Mouse (Mus musculus) lung, embryonic 16.5 days (tissue): Measurements from ENCODE around the gene Zfp174. TPM values are rescaled to one million over a fixed set of nuclear protein-coding genes. Genes with fewer than 3 reads are reported as not detected.
A peak's percentile ranks its signal among the peaks of the same experiment; 100 is the strongest.
"Not testable (repeated sequence)": the region's sequence is repeated elsewhere in the genome, so short reads cannot be mapped to it uniquely, and the experiment has no call there.

ENCODE experiments used
- ATAC-seq: fragments of 200-750 bp; cut with Nextera tagmentation; 2 replicates; pipeline ENCODE4 v1.8.0; 2017; ENCODE audit warnings: low read depth, mild to moderate bottlenecking, moderate library complexity
- H3K27ac ChIP-seq: fragments of 300-500 bp; sonication (generic); 2 replicates; pipeline ENCODE4 v1.5.1; 2014; ENCODE audit warnings: mild to moderate bottlenecking, control low read depth, low read length
- H3K27me3 ChIP-seq: fragments of 300-500 bp; sonication (generic); 2 replicates; pipeline ENCODE4 v1.6.1; 2014; ENCODE audit warnings: low read depth, low read length, mixed read lengths; ENCODE audit not compliant: control insufficient read depth, insufficient read depth
- H3K36me3 ChIP-seq: fragments of 300-500 bp; sonication (generic); 2 replicates; pipeline ENCODE4 v1.6.1; 2014; ENCODE audit warnings: low read length; ENCODE audit not compliant: control insufficient read depth, insufficient read depth
- H3K4me1 ChIP-seq: fragments of 300-500 bp; sonication (generic); replicated peaks from 2 replicates; pipeline ENCODE4 v1.6.1; 2014; ENCODE audit warnings: low read length, mixed read lengths; ENCODE audit not compliant: control insufficient read depth, insufficient read depth
- H3K4me2 ChIP-seq: fragments of 300-500 bp; sonication (generic); 2 replicates; pipeline ENCODE4 v1.6.1; 2014; ENCODE audit warnings: low read depth, low read length, control low read depth
- H3K4me3 ChIP-seq: fragments of 300-500 bp; sonication (generic); 2 replicates; pipeline ENCODE4 v1.5.1; 2014; ENCODE audit warnings: mild to moderate bottlenecking, low read length, control low read depth
- H3K9ac ChIP-seq: fragments of 300-500 bp; sonication (generic); 2 replicates; pipeline ENCODE4 v1.6.1; 2014; ENCODE audit warnings: low read length, control low read depth
- H3K9me3 ChIP-seq: fragments of 300-500 bp; sonication (generic); 2 replicates; pipeline ENCODE4 v1.6.1; 2016; ENCODE audit warnings: low read length; ENCODE audit not compliant: control insufficient read depth
- WGBS: fragments of 180-500 bp; shearing (Covaris S2); extraction: QIAGEN DNeasy Blood & Tissue Kit; methylation state at CpG from one replicate; pipeline ENCODE4 v1.1.7; 2014; 5-methylcytosine and 5-hydroxymethylcytosine counted together
- polyA plus RNA-seq: library from polyadenylated mRNA; unstranded; fragments of >200 nt; fragmentation: Nextera tagmentation; extraction: Ambion mirVana; gene quantifications from 2 replicates; pipeline ENCODE4 v1.2.1, GENCODE M21; 2015

Zfp174 gene
- polyA plus RNA-seq, 1 experiment from 2014 or later, result 1.3 TPM

GRCm38 (mm10) chr16:3842989-3843388 lies 4.1 kb upstream of the Zfp174 start:
- H3K4me1 ChIP-seq, result peaks cover 3% of the 10 kb centered on the region; the same call in 1 of the 2 replicates
- no peaks in the 10 kb centered on the region for H3K27me3 ChIP-seq
- no peaks in the 10 kb centered on the region for H3K36me3 ChIP-seq
- H3K9ac ChIP-seq, result no peak overlapping the region
- no peak for ATAC-seq
- H3K4me3 ChIP-seq, result no peak overlapping the region
- 14% methylated on average over 4 of the region's 4 CpGs for WGBS
- H3K9me3 ChIP-seq, result no peaks in the 10 kb centered on the region
- no peak overlapping the region for H3K4me2 ChIP-seq
- H3K27ac ChIP-seq, result no peak overlapping the region

GRCm38 (mm10) chr16:3843796-3844195 lies 3.3 kb upstream of the Zfp174 start:
- Histone ChIP-seq H3K4me3 (no peak overlapping the region), H3K4me2 (no peak overlapping the region), H3K36me3 (no peaks in the 10 kb centered on the region), H3K27ac (no peak overlapping the region), H3K4me1 (peaks cover 3% of the 10 kb centered on the region; the same call in 1 of the 2 replicates), H3K27me3 (no peaks in the 10 kb centered on the region), H3K9ac (no peak overlapping the region), H3K9me3 (no peaks in the 10 kb centered on the region)
- WGBS, result 61% methylated on average over 1 of the region's 1 CpGs
- ATAC-seq, result no peak

GRCm38 (mm10) chr16:3847871-3848270 lies 803 bp downstream of the Zfp174 start:
- peak overlapping the region; percentile 77 for H3K4me3 ChIP-seq
- no peaks in the 10 kb centered on the region for H3K36me3 ChIP-seq
- peak overlapping the region; percentile 79; the same call in 1 of the 2 replicates for H3K9ac ChIP-seq
- no peak for ATAC-seq
- WGBS, result 70% methylated on average over 4 of the region's 4 CpGs
- no peaks in the 10 kb centered on the region for H3K9me3 ChIP-seq
- H3K4me1 ChIP-seq, result peaks cover 3% of the 10 kb centered on the region; the same call in 1 of the 2 replicates
- peak overlapping the region; percentile 69 for H3K4me2 ChIP-seq
- no peaks in the 10 kb centered on the region for H3K27me3 ChIP-seq
- H3K27ac ChIP-seq, result no peak overlapping the region

- Histone ChIP-seq H3K9me3 (no peaks in the 10 kb centered on the region), H3K27ac (no peak overlapping the region), H3K27me3 (no peaks in the 10 kb centered on the region), H3K36me3 (no peaks in the 10 kb centered on the region), H3K4me3 (no peak overlapping the region), H3K4me2 (no peak overlapping the region), H3K9ac (no peak overlapping the region), H3K4me1 (peaks cover 3% of the 10 kb centered on the region; the same call in 1 of the 2 replicates)
- WGBS, result 72% methylated on average over 3 of the region's 3 CpGs
- no peak for ATAC-seq
Measured at GRCm38 (mm10) chr16:3848416-3848815, 1.3 kb downstream of the Zfp174 start.

GRCm38 (mm10) chr16:3851301-3851700 lies 4.2 kb downstream of the Zfp174 start:
- not testable (repeated sequence) for H3K36me3 ChIP-seq, H3K9ac ChIP-seq, H3K4me3 ChIP-seq, H3K27ac ChIP-seq, H3K27me3 ChIP-seq, H3K9me3 ChIP-seq, H3K4me1 ChIP-seq, H3K4me2 ChIP-seq, ATAC-seq
- WGBS, result 79% methylated on average over 11 of the region's 13 CpGs

GRCm38 (mm10) chr16:3852586-3852985 lies 5.5 kb downstream of the Zfp174 start:
- 30% methylated on average over 12 of the region's 12 CpGs for WGBS
- Histone ChIP-seq H3K27me3 (no peaks in the 10 kb centered on the region), H3K4me2 (no peak overlapping the region), H3K4me1 (0 out of 2 replicates have a peak, but pooled peaks cover 2% of the 10 kb centered on the region), H3K36me3 (no peaks in the 10 kb centered on the region), H3K9me3 (no peaks in the 10 kb centered on the region), H3K4me3 (no peak overlapping the region), H3K9ac (no peak overlapping the region), H3K27ac (no peak overlapping the region)
- no peak for ATAC-seq

GRCm38 (mm10) chr16:3854437-3855182 lies 7.5 kb downstream of the Zfp174 start:
- H3K9ac ChIP-seq, result no peak overlapping the region
- no peaks in the 10 kb centered on the region for H3K9me3 ChIP-seq
- no peak overlapping the region for H3K4me3 ChIP-seq
- no peaks in the 10 kb centered on the region for H3K27me3 ChIP-seq
- no peak overlapping the region for H3K27ac ChIP-seq
- H3K4me1 ChIP-seq, result no peaks in the 10 kb centered on the region
- ATAC-seq, result no peak
- whole genome bisulfite sequencing, result 65% methylated on average over 11 of the region's 11 CpGs
- no peak overlapping the region for H3K4me2 ChIP-seq
- H3K36me3 ChIP-seq, result 0 out of 2 replicates have a peak, but pooled peaks cover 2% of the 10 kb centered on the region

- H3K4me1 ChIP-seq, result no peaks in the 10 kb centered on the region
- H3K9me3 ChIP-seq, result no peaks in the 10 kb centered on the region
- no peak overlapping the region for H3K4me3 ChIP-seq
- H3K4me2 ChIP-seq, result no peak overlapping the region
- H3K27me3 ChIP-seq, result no peaks in the 10 kb centered on the region
- ATAC-seq, result no peak
- 0 out of 2 replicates have a peak, but pooled peaks cover 2% of the 10 kb centered on the region for H3K36me3 ChIP-seq
- no peak overlapping the region for H3K9ac ChIP-seq
- no peak overlapping the region for H3K27ac ChIP-seq
- WGBS, result 74% methylated on average over 1 of the region's 1 CpGs
Measured at GRCm38 (mm10) chr16:3855776-3856175, 8.7 kb downstream of the Zfp174 start.

- H3K9ac ChIP-seq, result no peak overlapping the region
- no peak overlapping the region for H3K4me2 ChIP-seq
- WGBS, result 92% methylated on average over 4 of the region's 4 CpGs
- no peak overlapping the region for H3K27ac ChIP-seq
- no peaks in the 10 kb centered on the region for H3K9me3 ChIP-seq
- peaks cover 2% of the 10 kb centered on the region; the same call in 1 of the 2 replicates for H3K36me3 ChIP-seq
- no peaks in the 10 kb centered on the region for H3K4me1 ChIP-seq
- H3K4me3 ChIP-seq, result no peak overlapping the region
- no peaks in the 10 kb centered on the region for H3K27me3 ChIP-seq
- ATAC-seq, result no peak
Measured at GRCm38 (mm10) chr16:3859254-3859653, 12.2 kb downstream of the Zfp174 start.
